Mouse (Mus musculus): ENCODE results near the gene Gzmf. TPM values are rescaled to one million over a fixed set of nuclear protein-coding genes. Genes with fewer than 3 reads are reported as not detected.
"Not testable (repeated sequence)": the region's sequence is repeated elsewhere in the genome, so short reads cannot be mapped to it uniquely, and the experiment has no call there.

Gene Gzmf
- not detected for total RNA-seq (2021)

DNA sequence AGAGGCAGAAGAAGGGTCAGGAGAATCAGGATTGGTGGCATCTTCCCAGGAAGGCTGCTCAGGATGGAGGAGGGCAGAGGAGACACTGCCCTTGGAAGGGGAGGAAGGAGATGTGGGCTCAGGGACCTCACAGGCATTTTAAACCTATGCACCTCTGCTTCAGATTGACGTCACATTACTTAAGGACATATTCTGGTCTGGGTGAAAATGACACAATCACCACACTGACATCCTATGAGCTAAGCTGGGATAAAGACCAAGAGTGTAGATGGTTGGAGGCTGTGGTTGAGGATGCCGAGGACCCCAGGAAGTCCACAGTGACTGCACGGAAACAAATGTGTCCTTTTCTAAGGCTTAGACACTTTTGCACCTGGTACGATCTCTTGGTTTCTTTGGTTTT is at the start of gene Gzmf:
TSS of gene Gzmf (minus strand) at position 101 of the 400 bp plus-strand sequence.
- intact Hi-C loops (cut with DNase I), result no loop called here
- no peak for DNase-seq (ENCODE audit: low spot score in 2 of 2)

DNA sequence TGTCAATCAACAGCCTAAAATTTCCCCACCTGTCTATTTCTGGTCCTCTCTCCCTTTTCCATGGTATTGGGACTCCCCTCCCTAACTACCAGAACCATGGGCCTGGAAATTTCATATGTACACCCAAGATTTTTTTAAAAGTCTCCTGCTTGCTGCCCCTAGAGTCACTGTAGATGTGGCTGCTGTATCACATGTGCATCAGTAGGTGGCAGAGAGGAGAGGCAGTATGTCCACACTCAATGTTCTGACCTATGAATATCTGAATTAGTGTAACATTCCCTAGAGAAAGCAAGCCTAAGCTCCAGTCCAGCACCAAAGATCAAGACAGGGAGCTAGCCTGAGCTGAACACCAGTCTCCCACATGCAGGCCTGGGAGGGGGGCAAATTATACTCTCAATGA is 29.2 kb upstream of the Gzmf start:
- no peak for DNase-seq (ENCODE audit: low spot score in 2 of 2)

DNA sequence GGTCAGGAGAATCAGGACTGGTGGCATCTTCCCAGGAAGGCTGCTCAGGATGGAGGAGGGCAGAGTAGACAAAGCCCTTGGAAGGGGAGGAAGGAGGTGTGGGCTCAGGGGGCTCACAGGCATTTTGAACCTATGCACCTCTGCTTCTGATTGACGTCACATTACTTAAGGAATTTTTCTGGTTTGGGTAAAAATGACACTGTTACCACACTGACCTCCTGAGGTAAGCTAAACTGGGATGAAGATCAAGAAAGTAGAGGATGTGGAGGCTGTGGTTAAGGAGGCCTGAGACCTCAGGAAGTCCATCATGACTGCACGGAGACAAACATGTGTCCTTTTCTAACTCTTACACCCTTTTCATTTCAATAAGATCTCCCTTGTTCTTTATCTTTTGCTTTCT is 23.3 kb upstream of the Gzmf start, which contains the start of gene Gzmc:
TSS of gene Gzmc (minus strand) at position 101 of the 400 bp plus-strand sequence.
- intact Hi-C loops (cut with DNase I), result no loop called here
- DNase-seq (ENCODE audit: low spot score in 2 of 2), result no peak

More for the DNA sequence above, 29.2 kb upstream of the Gzmf start:
- intact Hi-C loops (cut with DNase I), result no loop called here

GRCm38 (mm10) chr14:56205613-56206012 is 5.6 kb downstream of the Gzmf start:
- intact Hi-C loops (cut with DNase I), result loop anchor here (10.0 kb wide), 1 partner anchor 99 kb away; no protein-coding TSS in a partner anchor
- DNase-seq (ENCODE audit: low spot score in 2 of 2), result no peak

- not testable (repeated sequence) for DNase-seq (ENCODE audit: low spot score in 2 of 2)
- intact Hi-C loops (cut with DNase I), result loop anchor here (10.0 kb wide), 1 partner anchor 100 kb away; no protein-coding TSS in a partner anchor
Observed at GRCm38 (mm10) chr14:56205021-56205420, 6.2 kb downstream of the Gzmf start.

DNA sequence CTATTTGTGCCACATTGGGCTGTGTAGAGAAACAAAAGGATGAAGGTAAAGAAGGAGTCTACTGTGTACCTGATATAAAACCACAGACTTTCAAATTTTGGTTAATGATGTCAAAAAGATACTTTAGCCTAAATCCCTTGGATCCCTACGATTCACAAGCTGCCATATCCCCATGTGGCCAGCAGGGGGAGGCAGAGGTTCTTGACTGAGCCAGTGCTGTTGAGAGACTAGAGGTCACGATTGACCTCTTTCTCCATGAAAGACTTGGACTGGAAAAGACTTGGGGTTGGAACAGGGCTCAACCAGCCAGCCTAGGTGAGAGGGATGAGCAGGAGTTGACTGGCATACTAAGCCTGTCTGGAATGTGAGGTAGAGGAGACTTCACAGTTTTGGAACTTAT is 7.2 kb downstream of the Gzmf start:
- DNase-seq (ENCODE audit: low spot score in 2 of 2), result peak; percentile 32 to 56
- intact Hi-C loops (cut with DNase I), result loop anchor here (10.0 kb wide), 1 partner anchor 101 kb away; no protein-coding TSS in a partner anchor

DNA sequence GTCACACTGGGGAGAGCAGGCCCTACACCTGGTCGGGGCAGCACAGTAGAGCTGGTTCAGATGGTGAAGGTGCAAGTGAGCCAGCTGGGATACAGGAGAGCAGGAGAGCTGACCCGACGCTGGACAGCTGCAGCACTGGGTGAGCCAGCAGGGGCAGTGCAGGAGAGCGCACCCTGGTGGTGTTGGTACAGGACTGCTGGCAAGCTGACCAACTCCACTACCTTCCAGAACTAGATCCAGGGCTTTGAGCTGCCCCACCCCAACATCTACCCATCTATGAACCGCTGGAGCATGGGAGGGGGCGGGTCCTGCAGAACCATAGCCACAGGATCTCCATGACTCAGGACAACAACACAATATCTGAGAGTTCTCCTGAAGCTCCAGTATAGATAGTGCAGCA is 24.3 kb downstream of the Gzmf start:
- no peak for DNase-seq (ENCODE audit: low spot score in 2 of 2)
- intact Hi-C loops (cut with DNase I), result no loop called here

- intact Hi-C loops (cut with DNase I), result no loop called here
- DNase-seq (ENCODE audit: low spot score in 2 of 2), result no peak
Observed at GRCm38 (mm10) chr14:56186521-56186920, 24.7 kb downstream of the Gzmf start.

GRCm38 (mm10) chr14:56177651-56178050 is 33.6 kb downstream of the Gzmf start:
- intact Hi-C loops (cut with DNase I); DNase-seq (ENCODE audit: low spot score in 2 of 2): not testable (repeated sequence)

- DNase-seq (ENCODE audit: low spot score in 2 of 2), result no peak
- intact Hi-C loops (cut with DNase I), result no loop called here
Observed at GRCm38 (mm10) chr14:56174499-56174898, 36.7 kb downstream of the Gzmf start, which contains the start of gene Gzmn. Gene Gzmn (minus strand): TSS chr14:56174599.

DNA sequence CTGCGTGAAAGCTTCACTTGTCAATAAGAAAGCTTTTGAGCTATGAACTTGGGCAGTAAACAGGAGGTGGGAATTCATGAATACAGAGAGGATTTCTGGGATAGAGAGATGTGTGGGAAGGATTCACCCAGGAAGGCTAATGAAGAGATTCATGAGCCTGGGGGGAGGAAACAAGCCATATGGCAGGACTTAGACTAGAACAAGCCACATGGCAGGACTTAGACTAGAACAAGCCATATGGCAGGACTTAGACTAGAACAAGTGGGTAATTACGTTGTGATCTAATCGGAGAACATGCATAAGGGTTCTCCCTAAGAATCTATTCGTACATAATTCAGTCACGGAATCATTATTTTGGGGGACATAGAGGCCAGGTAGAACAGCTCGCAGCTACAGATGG is 37.8 kb downstream of the Gzmf start:
- no peak for DNase-seq (ENCODE audit: low spot score in 2 of 2)
- intact Hi-C loops (cut with DNase I), result no loop called here

GRCm38 (mm10) chr14:56172744-56173143 is 38.5 kb downstream of the Gzmf start:
- intact Hi-C loops (cut with DNase I), result no loop called here

GRCm38 (mm10) chr14:56168009-56168408 is 43.2 kb downstream of the Gzmf start:
- peak; percentile 25 to 28 for DNase-seq (ENCODE audit: low spot score in 2 of 2)
- intact Hi-C loops (cut with DNase I), result no loop called here

More at GRCm38 (mm10) chr14:56172744-56173143, 38.5 kb downstream of the Gzmf start:
- DNase-seq (ENCODE audit: low spot score in 2 of 2), result no peak

DNA sequence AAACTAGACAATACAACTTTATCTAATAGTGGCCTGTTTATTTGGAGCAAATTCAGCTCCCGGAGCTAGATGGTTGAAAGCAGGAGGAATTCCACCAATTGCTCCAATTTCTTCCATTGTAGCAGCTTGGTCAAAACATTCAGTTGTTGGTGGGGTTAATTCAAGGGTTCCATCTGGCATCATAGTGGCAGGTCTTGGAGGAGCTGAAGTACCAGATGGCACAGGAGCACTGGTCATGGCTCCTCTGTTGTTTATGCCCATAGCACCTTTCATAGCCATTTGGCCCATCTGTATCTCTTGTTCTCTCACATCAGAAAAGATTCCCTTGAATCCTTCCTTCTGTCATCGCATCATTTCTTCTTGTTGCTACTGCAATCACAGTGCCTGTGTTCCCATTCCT is 49.1 kb downstream of the Gzmf start:
- DNase-seq (ENCODE audit: low spot score in 2 of 2), result no peak
- intact Hi-C loops (cut with DNase I), result no loop called here

DNA sequence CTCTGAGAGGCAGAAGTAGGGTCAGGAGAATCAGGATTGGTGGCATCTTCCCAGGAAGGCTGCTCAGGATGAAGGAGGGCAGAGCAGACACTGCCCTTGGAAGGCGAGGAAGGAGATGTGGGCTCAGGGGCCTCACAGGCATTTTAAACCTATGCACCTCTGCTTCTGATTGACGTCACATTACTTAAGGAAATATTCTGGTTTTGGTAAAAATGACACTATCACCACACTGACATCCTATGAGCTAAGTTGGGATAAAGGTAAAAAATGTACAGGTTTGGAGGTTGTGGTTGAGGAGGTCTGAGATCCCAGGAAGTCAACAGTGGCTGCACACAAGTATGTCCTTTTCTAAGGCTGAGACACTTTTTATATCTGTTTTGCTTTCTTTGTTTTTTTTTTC is 51.7 kb downstream of the Gzmf start, which contains the start of gene Gzmg:
TSS of gene Gzmg (minus strand) at position 101 of the 400 bp plus-strand sequence.
- DNase-seq (ENCODE audit: low spot score in 2 of 2); intact Hi-C loops (cut with DNase I): not testable (repeated sequence)

DNA sequence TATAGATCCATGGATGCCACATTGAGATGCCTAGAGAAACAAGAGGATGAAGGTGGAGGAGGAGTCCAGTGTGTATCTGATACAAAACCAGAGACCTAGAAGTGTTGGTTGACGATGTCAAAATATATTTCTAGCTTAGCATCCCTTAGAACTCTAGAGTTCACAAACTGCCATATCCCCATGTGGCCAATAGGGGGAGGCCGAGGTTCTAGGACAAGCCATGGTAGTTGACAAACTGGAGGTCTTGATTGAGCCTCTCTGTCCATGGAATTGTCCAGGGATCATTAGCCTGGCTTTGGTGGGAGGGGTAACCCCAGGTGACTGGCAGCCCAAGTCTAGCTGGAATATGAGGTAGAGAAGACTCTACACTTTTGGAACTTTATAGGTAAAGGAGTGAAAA is 55.9 kb downstream of the Gzmf start:
- DNase-seq (ENCODE audit: low spot score in 2 of 2), result no peak
- intact Hi-C loops (cut with DNase I), result no loop called here

Other genes with a start within 250 kb of the Gzmf start
- not detected for gene Mcpt1, start 193.4 kb downstream of the Gzmf start, total RNA-seq (2021)
- not detected for gene Mcpt9, start 180.9 kb downstream of the Gzmf start, total RNA-seq (2021)
- not detected for gene Mcpt2, start 169.4 kb downstream of the Gzmf start, total RNA-seq (2021)
- gene Mcpt4, start 149.1 kb downstream of the Gzmf start, total RNA-seq (2021), result not detected
- gene Mcpt8, start 126.1 kb downstream of the Gzmf start, total RNA-seq (2021), result not detected
- not detected for gene Ctsg, start 108.8 kb downstream of the Gzmf start, total RNA-seq (2021)
- gene Gzme, start 90.8 kb downstream of the Gzmf start, total RNA-seq (2021), result not detected
- gene Gzmd, start 78.8 kb downstream of the Gzmf start, total RNA-seq (2021), result not detected
- not detected for gene Gzmg, start 51.8 kb downstream of the Gzmf start, total RNA-seq (2021)
- not detected for gene Gzmn, start 36.8 kb downstream of the Gzmf start, total RNA-seq (2021)
- gene Gzmc, start 23.2 kb upstream of the Gzmf start, total RNA-seq (2021), result not detected
- not detected for gene Gzmb, start 50.8 kb upstream of the Gzmf start, total RNA-seq (2021)
- gene Atp12a, start 153.7 kb upstream of the Gzmf start, total RNA-seq (2021), result under 1 TPM in 1 of 2 experiments, not detected in 1; 0.07 TPM
- gene Rnf17, start 191.2 kb upstream of the Gzmf start, total RNA-seq (2021), result 1 to 10 TPM; 1.1 to 1.3 TPM